Mouse (Mus musculus) neutrophil, adult 65 days (primary cell): ENCODE data around the gene Foxr1. TPM values are rescaled to one million over a fixed set of nuclear protein-coding genes. Genes with fewer than 3 reads are reported as not detected.

Source experiments
- total RNA-seq: library from RNA; stranded (reverse); gene quantifications from 2 replicates; pipeline ENCODE4 v1.2.4, GENCODE M21; 2023

Foxr1 gene
- not detected in 2 replicates for total RNA-seq

GRCm38 (mm10) chr9:44440961-44441360 is at the start of gene Foxr1:
Gene Foxr1 (minus strand): TSS chr9:44441136.

DNA sequence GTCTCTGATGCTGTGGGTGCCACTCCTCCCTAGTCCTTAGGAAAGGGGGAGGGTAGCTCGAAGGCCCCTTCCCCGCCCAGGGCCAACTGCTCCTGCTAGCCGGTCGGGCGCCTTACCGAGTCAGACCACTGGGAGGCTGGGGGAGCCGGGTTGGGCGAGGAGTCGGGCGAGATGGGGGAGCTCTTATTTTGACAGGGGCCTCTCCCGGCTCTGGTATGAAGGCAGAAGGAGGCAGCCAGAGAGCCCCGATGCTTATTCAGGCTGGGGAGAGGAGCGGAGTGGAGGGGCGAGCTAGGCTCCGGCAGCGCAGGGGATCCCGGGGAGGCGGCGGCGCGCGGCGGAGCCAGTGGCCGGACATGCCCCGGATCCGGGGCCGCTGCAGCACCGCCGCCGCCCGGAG is 41.6 kb upstream of the Foxr1 start, which contains the start of gene Bcl9l:
TSS of gene Bcl9l (plus strand) at position 274 of the 400 bp plus-strand sequence.

GRCm38 (mm10) chr9:44454891-44455220 is 13.9 kb upstream of the Foxr1 start, which contains the start of gene Upk2:
Gene Upk2 (minus strand): TSS chr9:44454976.

DNA sequence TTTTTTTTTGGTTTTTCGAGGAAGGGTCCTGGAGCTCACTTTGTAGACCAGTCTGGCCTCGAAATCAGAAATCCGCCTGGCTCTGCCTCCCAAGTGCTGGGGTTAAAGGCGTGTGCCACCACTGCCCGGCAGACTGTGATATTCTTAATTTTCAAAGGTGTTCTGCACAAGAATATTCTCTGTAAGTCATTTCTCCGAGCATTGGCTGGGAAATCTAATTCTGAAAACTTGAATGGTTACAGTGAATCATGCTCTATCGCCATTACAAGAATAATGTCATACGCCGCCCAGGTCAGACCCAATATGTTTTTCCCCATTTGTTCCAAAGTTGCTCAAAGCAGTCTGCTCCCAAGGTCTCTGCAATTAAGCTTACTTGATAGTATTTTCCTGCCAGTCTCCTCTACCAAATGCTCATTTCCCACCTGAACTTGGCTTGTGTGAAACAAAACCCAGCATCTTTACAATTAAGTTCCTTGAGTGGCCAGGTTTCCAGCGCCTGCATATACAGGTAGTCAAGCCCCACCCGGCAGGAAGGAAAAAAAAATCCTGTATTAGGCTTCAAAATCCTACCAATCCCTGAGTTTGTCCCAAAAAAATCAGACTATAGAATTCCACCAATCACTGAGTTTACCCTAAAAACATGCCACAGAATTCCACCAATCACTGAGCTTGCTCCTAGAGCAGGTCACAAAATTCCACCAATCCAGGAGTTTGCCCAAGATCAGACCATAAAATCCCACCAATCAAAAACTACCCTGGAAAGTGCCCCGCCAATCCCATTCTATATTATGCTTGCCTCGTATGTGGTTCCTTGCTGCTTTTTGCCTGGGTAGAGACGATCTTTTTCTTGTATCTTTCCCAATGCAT is 22.2 kb downstream of the Foxr1 start, which contains the start of gene Ccdc84:
TSS of gene Ccdc84 (minus strand) at position 51 of the 867 bp plus-strand sequence.

GRCm38 (mm10) chr9:44406906-44407751 is 33.8 kb downstream of the Foxr1 start, which contains the start of the genes Rps25 and Trappc4:
Gene Rps25 (plus strand): TSS chr9:44407139.
Gene Trappc4 (minus strand): TSS chr9:44407600.

DNA sequence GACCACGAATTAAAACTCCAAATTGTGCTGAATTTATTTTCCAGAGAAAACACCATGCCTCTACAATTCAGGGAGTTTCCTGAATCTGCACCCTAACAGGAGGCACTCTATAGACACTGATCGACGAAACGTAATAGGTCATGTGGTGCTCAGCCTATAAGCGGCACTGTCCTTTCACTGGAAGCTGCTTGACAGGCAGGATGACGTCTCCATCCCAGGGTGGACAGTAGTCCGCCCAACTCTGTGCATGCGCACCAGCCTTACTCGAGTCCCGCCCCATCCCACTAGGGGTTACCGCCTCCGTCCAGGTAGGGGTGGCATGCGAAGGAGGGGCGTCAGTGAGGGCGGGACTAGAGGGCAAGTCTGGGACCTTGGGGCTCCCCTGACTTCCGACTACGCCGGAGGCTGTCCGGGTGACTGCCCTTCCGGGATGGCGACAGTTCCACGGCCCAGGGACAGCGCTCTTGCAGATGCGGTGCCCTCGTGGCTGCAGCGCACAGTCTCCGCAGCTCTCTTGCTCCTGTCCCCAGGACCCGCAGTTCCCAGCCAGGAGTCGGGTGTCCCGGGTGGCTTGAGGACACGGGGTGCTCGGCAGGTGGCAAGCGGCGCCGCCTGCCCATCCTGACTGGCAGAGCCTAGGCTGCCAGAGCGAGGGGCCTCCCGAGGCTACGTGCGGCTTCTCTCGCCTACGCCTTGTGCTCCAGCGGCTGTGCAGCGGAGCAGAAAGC is 44.1 kb downstream of the Foxr1 start, which contains the start of gene Slc37a4:
TSS of gene Slc37a4 (plus strand) at position 169 of the 728 bp plus-strand sequence.

Other genes starting within 250 kb of the Foxr1 start
- gene Cbl, start 207.1 kb downstream of the Foxr1 start, total RNA-seq = 194 and 257 TPM in 2 replicates
- gene Ccdc153, start 200.5 kb downstream of the Foxr1 start, total RNA-seq = not detected in 2 replicates
- gene Pdzd3, start 189.7 kb downstream of the Foxr1 start, total RNA-seq = 1.00 and 1.8 TPM in 2 replicates
- 60.6 TPM in 2 replicates for gene Nlrx1, start 172.5 kb downstream of the Foxr1 start, total RNA-seq
- 1.9 and 4.7 TPM in 2 replicates for gene Abcg4, start 152.5 kb downstream of the Foxr1 start, total RNA-seq
- gene Hinfp, start 135.5 kb downstream of the Foxr1 start, total RNA-seq = 31.3 and 43.5 TPM in 2 replicates
- 14.1 and 17.2 TPM in 2 replicates for gene C2cd2l, start 120.9 kb downstream of the Foxr1 start, total RNA-seq
- 12.2 and 14.1 TPM in 2 replicates for gene Dpagt1, start 115.1 kb downstream of the Foxr1 start, total RNA-seq
- 192 and 211 TPM in 2 replicates for gene H2afx, start 106.4 kb downstream of the Foxr1 start, total RNA-seq
- gene Hmbs, start 96.9 kb downstream of the Foxr1 start, total RNA-seq = 23.6 and 27.7 TPM in 2 replicates
- gene Vps11, start 79.5 kb downstream of the Foxr1 start, total RNA-seq = 49.5 and 63.8 TPM in 2 replicates
- gene Hyou1, start 61.6 kb downstream of the Foxr1 start, total RNA-seq = 60.5 and 72.5 TPM in 2 replicates
- 8.4 and 13.8 TPM in 2 replicates for gene Slc37a4, start 44.3 kb downstream of the Foxr1 start, total RNA-seq
- gene Rps25, start 34.0 kb downstream of the Foxr1 start, total RNA-seq = 664 and 910 TPM in 2 replicates
- 57.2 and 62.8 TPM in 2 replicates for gene Trappc4, start 33.5 kb downstream of the Foxr1 start, total RNA-seq
- gene Ccdc84, start 22.6 kb downstream of the Foxr1 start, total RNA-seq = 24.8 and 31.3 TPM in 2 replicates
- gene Upk2, start 13.8 kb upstream of the Foxr1 start, total RNA-seq = not detected in 2 replicates
- gene Bcl9l, start 41.7 kb upstream of the Foxr1 start, total RNA-seq = 10.4 and 11.3 TPM in 2 replicates
- 0.45 TPM in 1 of 2 replicates, not detected in the other for gene Cxcr5, start 120.7 kb upstream of the Foxr1 start, total RNA-seq
- 155 and 178 TPM in 2 replicates for gene Ddx6, start 163.8 kb upstream of the Foxr1 start, total RNA-seq
- gene Treh, start 232.1 kb upstream of the Foxr1 start, total RNA-seq = not detected in 2 replicates